Mouse (Mus musculus): ENCODE data around the gene Jsrp1.
A peak's percentile ranks its signal among the peaks of the same experiment; 100 is the strongest.

- peak; percentile 84; the same call in 1 of the 2 replicates for TF ChIP-seq CTCF (IDR thresholded peaks at IDR 0.05; ENCODE audit: borderline replicate concordance, control insufficient read depth, extremely low read depth, insufficient read depth, low read length, poor library complexity)
- no peak for TF ChIP-seq POLR2A (IDR thresholded peaks at IDR 0.05; ENCODE audit: control insufficient read depth, extremely low read depth, insufficient read depth, low read length, poor library complexity)
Measured at GRCm38 (mm10) chr10:80774549-80774948, 38.7 kb downstream of the Jsrp1 start.
